Mouse (Mus musculus): Measurements from ENCODE around the gene Zap70. TPM values are rescaled to one million over a fixed set of nuclear protein-coding genes. Genes with fewer than 3 reads are reported as not detected.

Gene Zap70
- total RNA-seq, 1 experiment from 2014 or later = 1.0 TPM

GRCm38 (mm10) chr1:36770998-36771397 lies 9.4 kb downstream of the Zap70 start:
- ATAC-seq (replicated peaks; ENCODE audit: low read depth, poor library complexity, severe bottlenecking) = no peak

- no peak for ATAC-seq (replicated peaks; ENCODE audit: low read depth, poor library complexity, severe bottlenecking)
Measured at GRCm38 (mm10) chr1:36772198-36772934, 10.8 kb downstream of the Zap70 start.

DNA sequence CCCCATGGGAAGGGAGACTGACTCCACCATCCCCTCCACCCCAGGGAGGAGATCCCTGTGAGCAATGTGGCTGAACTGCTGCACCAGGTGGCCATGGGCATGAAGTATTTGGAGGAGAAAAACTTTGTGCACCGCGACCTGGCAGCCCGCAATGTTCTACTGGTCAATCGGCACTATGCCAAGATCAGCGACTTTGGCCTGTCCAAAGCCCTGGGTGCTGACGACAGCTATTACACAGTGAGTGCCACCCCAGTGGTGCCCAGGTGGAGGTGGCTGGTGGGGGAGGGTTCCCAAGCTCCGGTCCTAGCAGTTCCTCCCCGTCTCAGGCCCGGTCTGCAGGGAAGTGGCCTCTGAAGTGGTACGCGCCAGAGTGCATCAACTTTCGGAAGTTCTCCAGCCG lies 19.2 kb downstream of the Zap70 start:
- no peak for ATAC-seq (replicated peaks; ENCODE audit: low read depth, poor library complexity, severe bottlenecking)

DNA sequence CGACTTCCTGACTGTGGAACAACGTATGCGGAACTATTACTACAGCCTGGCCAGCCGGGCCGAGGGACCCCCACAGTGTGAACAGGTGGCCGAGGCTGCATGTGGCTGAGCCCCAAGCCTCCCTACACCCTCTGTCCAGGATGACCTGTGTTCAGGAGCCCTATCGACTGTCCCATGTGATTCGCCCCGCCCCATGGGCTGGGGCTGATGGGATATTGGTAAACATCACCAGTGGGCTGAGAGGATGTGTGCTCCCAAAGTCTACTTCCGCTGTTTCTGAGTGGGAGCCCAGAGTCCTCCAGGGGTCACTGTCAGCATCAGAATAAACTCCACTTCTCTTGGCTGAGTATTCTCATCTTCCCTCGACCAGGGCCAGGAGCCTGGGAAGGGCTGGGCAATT lies 20.9 kb downstream of the Zap70 start:
- ATAC-seq (replicated peaks; ENCODE audit: low read depth, poor library complexity, severe bottlenecking) = no peak

- peak; percentile 81 for ATAC-seq (replicated peaks; ENCODE audit: low read depth, poor library complexity, severe bottlenecking)
Measured at GRCm38 (mm10) chr1:36784365-36785134, 23.0 kb downstream of the Zap70 start.

GRCm38 (mm10) chr1:36785238-36785641 lies 23.6 kb downstream of the Zap70 start:
- peak; percentile 57 for ATAC-seq (replicated peaks; ENCODE audit: low read depth, poor library complexity, severe bottlenecking)

DNA sequence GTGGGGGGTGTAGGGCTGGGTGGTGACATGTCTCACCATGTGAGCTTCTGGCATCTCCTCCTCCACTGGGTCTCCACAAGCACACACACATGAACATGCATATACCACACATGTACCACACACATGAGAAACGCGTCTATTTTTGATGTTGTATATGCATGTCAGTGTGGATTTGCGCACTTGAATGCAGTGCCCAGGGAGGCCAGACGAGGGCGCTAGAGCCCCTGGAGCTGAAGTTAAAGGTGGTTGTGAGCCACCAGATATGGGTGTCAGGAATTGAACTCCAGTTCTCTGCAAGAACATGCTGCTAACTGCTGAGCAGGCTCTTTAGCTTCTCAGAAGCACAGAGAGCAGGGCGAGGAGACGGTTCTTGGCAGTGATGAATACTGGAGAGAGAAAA lies 24.8 kb downstream of the Zap70 start:
- no peak for ATAC-seq (replicated peaks; ENCODE audit: low read depth, poor library complexity, severe bottlenecking)

GRCm38 (mm10) chr1:36789416-36789815 lies 27.8 kb downstream of the Zap70 start:
- ATAC-seq (replicated peaks; ENCODE audit: low read depth, poor library complexity, severe bottlenecking) = no peak

DNA sequence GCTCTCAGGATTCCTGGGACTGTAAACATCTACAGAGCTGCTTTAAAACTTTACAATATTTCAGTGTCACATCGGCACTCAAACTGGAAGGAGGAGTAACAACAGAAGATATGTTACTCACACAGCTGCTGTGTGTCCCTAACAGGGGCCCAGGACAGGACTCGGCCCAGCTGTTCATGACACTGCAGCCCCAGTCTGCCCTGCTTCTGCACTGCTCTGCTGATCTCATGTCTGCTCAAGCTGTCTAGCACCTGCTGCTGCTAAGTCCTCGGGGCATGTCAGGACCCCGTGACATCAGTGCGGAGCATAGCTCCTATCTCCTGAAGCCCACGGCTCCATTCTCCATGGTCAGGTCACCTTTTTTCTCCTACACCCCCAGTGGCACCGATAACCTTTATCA lies 35.1 kb downstream of the Zap70 start:
- no peak for ATAC-seq (replicated peaks; ENCODE audit: low read depth, poor library complexity, severe bottlenecking)

- ATAC-seq (replicated peaks; ENCODE audit: low read depth, poor library complexity, severe bottlenecking) = peak; percentile 93
Measured at GRCm38 (mm10) chr1:36797481-36797880, 35.9 kb downstream of the Zap70 start.

DNA sequence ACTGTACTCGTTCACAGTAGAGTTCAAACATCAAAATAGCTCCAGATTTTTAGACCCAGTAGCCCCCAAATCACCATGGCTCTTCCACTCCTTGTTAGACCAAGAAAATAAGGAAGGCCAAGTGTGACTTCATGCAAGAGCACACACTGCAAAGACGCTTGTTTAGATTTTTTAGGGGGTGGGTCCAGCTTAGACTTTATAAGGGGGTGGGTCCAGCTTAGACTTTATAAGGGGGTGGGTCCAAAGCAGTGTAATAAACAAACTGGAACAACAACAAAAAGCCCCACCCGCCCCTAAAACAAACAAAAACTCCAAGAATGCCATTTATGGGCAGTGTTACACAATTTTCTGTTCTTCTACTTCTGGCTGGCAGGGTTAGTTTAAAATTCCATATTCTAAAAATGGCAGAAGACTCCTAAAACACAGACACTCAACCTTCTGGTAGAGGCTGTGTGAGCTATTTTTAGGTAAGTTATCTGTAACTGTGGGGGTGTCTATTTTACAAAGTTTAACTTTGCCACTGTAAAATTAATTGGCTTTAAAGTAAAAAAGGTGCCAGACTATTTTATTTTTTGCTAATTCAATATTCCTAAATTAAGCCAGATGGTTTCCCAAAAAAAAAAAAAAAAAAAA lies 38.9 kb downstream of the Zap70 start:
- ATAC-seq (replicated peaks; ENCODE audit: low read depth, poor library complexity, severe bottlenecking) = no peak

DNA sequence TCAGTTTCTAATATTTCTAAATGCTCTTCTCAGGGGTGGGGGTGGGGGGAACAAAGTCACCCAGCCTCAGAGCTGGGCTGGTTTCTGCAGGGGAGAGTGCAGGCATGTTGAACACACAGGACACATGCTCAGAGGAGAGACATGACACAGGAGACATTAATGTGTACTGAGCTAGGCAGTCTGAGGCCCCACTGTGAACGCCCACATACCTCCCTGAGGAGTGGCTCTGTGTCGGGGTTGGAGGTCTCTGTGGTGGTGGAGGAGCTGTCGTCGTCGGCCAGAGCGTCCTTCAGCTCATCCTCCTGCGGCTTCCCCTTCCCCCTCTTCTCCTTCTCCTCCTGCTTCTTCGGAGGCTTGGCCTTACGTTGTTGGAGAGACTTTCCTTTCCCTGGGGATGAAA lies 42.7 kb downstream of the Zap70 start:
- ATAC-seq (replicated peaks; ENCODE audit: low read depth, poor library complexity, severe bottlenecking) = no peak

DNA sequence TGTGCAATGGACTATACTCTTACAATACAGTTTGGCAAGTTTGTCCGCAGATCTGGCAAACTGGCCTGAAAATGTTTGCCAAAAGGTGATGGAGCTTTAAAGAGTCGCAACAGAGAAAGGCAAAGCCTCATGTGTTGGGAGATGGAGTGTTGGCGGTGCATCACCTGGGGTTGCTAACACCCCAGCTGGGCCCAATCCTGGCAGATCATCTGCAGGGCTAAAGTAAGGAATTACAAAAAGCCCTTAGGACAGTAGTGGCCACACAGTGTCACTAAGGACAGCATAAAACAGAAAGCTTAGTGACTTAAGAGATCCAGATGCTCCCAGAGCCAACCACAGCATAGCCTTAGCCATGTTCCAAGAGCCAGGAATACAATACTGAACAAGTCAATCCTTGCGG lies 43.2 kb downstream of the Zap70 start:
- ATAC-seq (replicated peaks; ENCODE audit: low read depth, poor library complexity, severe bottlenecking) = no peak

DNA sequence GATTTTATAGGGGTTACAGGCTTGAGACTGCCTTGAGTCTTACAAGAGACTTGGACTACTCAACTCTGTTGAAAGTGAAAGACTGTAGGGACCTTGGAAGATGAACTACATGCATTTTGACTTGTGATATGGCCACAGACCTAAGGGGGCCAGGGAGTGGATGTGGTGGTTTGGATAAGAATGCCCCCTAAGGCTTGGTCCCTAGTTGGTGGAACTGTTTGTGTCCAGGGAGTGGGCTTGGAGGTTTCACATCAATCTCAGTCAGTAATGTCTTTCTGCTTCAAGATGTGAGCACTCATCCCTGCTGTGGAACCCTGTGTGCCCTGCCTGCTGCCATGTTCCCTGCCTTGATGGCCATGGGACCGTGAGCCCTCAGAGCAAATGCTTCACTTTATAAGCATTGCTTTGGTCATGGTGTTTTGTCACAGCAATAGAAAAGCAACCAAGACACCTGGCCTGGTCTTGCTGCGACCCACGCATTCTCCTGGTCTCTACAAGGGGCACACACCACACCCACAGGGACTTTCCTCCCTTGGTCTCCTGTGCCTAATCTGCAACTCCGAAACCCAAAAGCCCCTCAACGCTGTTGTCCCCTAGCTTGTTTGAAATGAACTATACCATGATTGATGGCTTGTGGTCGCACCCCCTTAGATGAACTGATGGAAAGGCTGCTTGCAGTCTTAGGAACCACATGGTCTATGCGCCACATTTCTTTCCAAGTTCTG lies 44.7 kb downstream of the Zap70 start:
- no peak for ATAC-seq (replicated peaks; ENCODE audit: low read depth, poor library complexity, severe bottlenecking)

DNA sequence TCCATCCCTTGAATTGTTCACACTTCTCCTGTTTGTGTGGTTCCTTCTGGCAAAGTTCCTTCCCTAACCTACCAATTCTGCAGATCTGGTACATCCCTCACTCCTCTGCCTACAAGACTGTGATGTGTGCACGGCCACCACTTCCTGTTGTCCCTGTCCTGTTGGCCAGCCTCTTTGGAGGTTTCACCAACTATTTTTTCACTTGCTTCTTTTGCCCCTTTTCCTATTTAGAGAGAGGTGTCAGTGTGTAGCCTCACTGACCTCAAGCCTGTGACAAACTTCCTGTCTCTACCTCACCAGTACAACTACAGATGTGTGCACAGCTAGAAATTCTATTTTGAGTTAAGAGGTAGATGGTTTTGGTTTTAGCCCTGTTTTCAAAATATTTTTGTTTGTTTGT lies 45.5 kb downstream of the Zap70 start:
- no peak for ATAC-seq (replicated peaks; ENCODE audit: low read depth, poor library complexity, severe bottlenecking)

DNA sequence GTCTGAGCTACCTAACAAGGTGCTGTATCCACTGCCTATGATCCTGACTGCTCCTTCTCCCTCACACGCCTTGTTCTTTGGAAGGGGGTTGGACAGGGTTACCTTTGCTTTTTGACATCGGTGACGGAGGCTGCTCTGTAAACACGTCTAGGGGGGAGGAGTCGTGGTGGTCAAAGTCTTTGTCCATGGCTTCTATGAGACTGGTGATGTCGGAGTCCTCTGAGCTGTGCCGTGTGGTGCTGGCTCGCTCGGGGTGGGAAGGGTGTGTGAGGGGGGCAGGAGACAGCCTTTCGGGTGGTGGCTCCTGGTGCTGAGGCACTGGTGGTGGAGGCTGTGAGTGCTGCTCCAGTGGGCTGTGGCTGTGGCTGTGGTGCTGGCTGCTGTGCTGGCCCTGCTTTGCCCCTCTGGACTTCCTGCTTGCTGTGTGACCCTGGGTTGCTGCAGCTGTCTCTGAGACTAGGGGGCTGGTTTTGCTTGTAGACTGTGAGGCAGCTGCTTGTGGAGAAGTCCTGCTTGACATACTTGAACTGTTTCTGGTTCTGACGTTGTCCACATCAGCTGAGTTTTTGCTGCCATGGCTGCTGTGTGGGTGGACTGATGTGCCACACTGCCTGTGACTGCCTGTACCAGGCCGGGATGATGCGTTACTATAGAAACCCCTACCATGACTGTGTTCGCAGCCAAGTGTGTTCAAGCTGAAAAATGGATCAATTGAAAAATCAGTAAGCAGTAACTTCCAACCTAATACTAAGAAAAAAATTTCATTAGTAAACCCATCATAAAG lies 46.4 kb downstream of the Zap70 start:
- no peak for ATAC-seq (replicated peaks; ENCODE audit: low read depth, poor library complexity, severe bottlenecking)

DNA sequence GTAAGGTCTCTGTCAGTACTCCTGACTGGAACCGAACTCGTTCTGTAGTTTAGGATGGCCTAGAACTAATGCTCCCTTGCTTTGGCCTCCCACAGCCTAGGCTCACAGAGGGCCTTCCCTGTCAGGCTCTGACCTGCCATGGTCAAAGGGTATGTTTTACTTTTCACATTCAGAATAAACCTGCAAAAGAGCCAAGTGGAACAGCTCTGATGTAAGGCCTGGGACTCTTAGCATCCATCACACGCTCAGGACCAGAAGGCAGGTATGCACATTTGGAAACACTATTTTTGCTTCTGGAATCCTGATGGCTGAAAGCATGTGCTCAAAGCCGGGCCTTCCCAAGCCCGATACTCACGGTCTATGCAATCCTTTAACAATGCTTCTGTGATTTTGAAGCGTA lies 50.2 kb downstream of the Zap70 start:
- no peak for ATAC-seq (replicated peaks; ENCODE audit: low read depth, poor library complexity, severe bottlenecking)

DNA sequence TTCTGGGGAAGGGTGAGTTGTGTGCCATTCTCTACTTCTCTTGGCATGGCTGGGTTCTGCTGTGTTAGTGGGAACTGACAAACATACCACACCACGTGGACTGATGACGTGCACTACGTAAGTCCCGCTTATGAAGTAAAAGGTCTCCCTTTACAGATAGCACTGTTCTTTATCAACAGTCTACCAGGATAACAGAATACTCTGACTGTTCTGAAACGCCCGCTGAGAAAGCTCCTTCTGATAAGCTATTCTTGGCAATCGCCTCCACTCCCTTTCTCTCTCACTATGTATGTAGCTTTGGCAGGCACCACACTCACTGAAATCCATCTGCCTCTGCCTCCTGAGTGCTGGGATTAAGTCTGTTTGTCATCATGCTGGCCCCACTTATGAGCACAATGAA lies 51.8 kb downstream of the Zap70 start:
- no peak for ATAC-seq (replicated peaks; ENCODE audit: low read depth, poor library complexity, severe bottlenecking)

DNA sequence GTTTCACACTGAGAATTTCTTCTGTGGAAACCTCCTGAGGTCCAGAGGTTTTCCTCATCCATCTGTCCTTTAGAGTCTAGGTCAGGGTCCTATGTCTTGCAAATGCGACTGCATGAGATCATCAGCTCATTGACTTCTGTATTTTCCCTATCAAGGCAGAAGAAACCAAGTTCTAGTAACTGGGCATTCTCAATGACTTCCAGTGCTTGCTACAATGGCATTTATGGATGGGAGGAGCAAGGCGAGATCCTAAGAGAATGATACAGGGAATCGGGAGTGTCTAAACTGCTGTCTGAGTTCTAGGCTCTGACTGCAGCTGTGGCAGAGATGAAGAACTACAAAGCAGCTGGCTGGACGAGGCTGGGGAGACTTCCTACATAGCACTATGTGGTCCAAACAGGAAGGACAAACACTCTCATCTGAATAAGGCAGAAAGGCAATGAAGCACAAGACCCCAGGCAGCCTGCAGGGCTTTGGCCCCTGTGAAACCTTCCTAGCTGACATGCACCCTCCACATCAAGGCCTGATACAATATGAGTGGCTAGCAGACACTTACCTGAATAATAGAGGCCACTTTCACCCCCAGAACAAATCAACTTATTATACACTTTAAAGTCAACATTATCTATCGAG lies 52.8 kb downstream of the Zap70 start:
- no peak for ATAC-seq (replicated peaks; ENCODE audit: low read depth, poor library complexity, severe bottlenecking)

All from common myeloid progenitor, adult 5-6 weeks (primary cell).